Mouse (Mus musculus): ENCODE data around the gene Gpr45.

GRCm38 (mm10) chr1:43066573-43066972 lies 113.9 kb downstream of the Gpr45 start:
- TF ChIP-seq CTCF (IDR thresholded peaks at IDR 0.05; ENCODE audit: control insufficient read depth, insufficient read depth, insufficient read length) (no peak), USF1 (IDR thresholded peaks at IDR 0.05; ENCODE audit: low read depth) (no peak), MAX (IDR thresholded peaks at IDR 0.05) (no peak), CEBPB (IDR thresholded peaks at IDR 0.05; ENCODE audit: low read depth) (no peak), FOSL1 (IDR thresholded peaks at IDR 0.05; ENCODE audit: insufficient read depth, low read length, poor library complexity, severe bottlenecking) (no peak)

Measured in C2C12 (cell line).